Mouse (Mus musculus): Measurements from ENCODE around the gene Olfr922.

DNA sequence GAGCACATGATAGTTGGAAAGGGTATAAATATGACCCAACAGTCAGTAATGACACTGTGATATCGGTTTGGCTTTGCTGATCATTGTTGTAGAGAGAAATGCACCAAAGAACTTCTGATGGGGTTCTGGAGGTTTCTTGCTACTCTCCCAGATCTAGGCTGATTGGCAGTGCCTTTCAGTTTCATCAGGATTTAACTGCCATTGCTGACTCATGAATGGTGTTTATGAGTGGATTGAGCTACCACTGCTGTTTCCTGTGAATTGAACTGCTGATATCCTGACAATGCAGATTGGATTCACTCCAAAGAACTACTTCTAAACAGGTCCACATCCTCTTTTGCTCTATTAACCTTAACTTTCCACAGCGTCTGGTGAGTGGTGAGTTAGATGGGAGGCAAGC is 21.7 kb upstream of the Olfr922 start:
- no peak for TF ChIP-seq CTCF (IDR thresholded peaks at IDR 0.05; ENCODE audit: borderline replicate concordance, extremely low read depth, insufficient read depth, insufficient read length)
- no peak for TF ChIP-seq POLR2A (IDR thresholded peaks at IDR 0.05; ENCODE audit: borderline replicate concordance, extremely low read depth, insufficient read depth, insufficient read length, poor library complexity, severe bottlenecking)

Data from brain, embryonic 14.5 days (tissue).